Mouse (Mus musculus): ENCODE data around the gene Afdn. TPM values are rescaled to one million over a fixed set of nuclear protein-coding genes. Genes with fewer than 3 reads are reported as not detected.
"Not testable (repeated sequence)": the region's sequence is repeated elsewhere in the genome, so short reads cannot be mapped to it uniquely, and the experiment has no call there.

The Afdn gene
- polyA plus RNA-seq, 1 experiment from 2014 or later = 141 TPM

DNA sequence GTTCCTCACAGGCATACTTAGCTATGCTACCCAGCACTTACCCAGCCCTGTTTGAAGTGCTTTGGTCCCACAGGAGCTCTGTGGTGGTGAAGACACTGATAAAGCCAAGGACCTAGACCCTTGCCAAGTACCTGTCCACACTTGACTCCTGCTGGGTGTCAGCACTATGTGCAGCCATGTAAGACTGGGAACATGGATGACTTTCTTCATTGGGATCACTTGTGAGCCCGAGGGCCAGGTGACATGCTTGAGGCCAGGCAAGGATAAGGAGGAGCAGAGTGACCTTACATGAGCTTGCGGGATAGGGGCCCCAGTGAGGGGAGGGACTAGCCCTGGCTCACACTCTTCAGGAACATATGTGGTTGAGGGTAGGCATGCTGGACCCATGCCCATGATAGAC is 178.9 kb downstream of the Afdn start:
- not testable (repeated sequence) for ATAC-seq (replicated peaks; ENCODE audit: low FRiP score); DNase-seq (ENCODE audit: low spot score); H3K4me2 ChIP-seq (ENCODE audit: low read depth, low read length, severe bottlenecking); H3K4me3 ChIP-seq (ENCODE audit: low read depth, low read length); H3K27me3 ChIP-seq (ENCODE audit: control insufficient read depth, insufficient read depth, low read length); H3K9me3 ChIP-seq (ENCODE audit: control insufficient read depth, low read length); H3K9ac ChIP-seq (ENCODE audit: low read length); H3K4me1 ChIP-seq (replicated peaks; ENCODE audit: control insufficient read depth, insufficient read depth, low read length); H3K27ac ChIP-seq (ENCODE audit: low read depth, low read length); H3K36me3 ChIP-seq (ENCODE audit: control insufficient read depth, insufficient read depth, low read length)
- 86% methylated on average over 2 of the region's 2 CpGs for WGBS

DNA sequence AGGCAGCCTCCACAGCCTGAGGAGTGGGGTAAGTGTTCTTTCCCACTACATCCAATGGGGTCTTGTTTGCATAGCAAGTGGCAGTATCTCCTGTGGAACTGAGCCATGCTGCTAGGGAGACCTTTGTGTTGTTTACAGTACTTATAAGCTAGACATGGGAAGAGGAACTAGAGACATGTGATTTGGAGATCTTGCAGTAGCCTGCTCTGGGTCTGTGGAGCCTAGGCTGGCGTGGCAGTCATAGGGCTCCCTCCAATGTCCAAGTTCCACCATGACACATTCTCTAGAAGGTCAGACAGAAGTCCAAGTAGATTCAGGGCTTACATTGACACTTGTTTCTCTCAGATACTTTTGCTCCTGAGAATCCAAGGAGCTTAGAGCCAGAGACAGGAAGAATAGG is 180.1 kb downstream of the Afdn start:
- Histone ChIP-seq H3K4me1 (replicated peaks; ENCODE audit: control insufficient read depth, insufficient read depth, low read length) (no peaks in the 10 kb centered on the region), H3K4me3 (ENCODE audit: low read depth, low read length) (no peak overlapping the region), H3K9ac (ENCODE audit: low read length) (no peak overlapping the region), H3K27ac (ENCODE audit: low read depth, low read length) (no peak overlapping the region), H3K27me3 (ENCODE audit: control insufficient read depth, insufficient read depth, low read length) (no peaks in the 10 kb centered on the region), H3K9me3 (ENCODE audit: control insufficient read depth, low read length) (no peaks in the 10 kb centered on the region), H3K36me3 (ENCODE audit: control insufficient read depth, insufficient read depth, low read length) (no peaks in the 10 kb centered on the region), H3K4me2 (ENCODE audit: low read depth, low read length, severe bottlenecking) (no peak overlapping the region)
- no peak for DNase-seq (ENCODE audit: low spot score)
- WGBS = 73% methylated on average over 1 of the region's 1 CpGs
- ATAC-seq (replicated peaks; ENCODE audit: low FRiP score) = no peak

DNA sequence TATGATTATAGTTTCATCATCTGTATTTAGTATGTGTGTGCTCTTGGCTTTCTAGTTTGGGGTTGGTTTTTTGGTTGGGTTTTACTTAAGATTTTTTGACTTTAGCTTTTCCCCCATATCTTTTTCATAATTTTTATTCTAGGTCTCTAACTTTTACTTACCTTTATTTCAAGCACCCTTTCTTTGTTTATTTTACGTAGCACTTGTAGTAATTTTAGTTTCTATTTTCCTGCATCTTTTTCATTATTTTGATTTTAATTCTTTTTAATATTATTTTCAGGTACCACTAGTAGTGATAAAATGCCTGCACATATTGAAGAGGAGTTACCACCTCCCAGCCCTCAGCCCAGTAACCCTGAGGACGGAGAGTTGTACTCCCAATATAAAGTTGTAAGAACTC is 187.7 kb downstream of the Afdn start, which contains the start of gene Gm7168:
Gm7168 (plus strand) TSS at position 301 of the 400 bp plus-strand sequence.
- not testable (repeated sequence) for H3K36me3 ChIP-seq (ENCODE audit: control insufficient read depth, insufficient read depth, low read length); H3K27ac ChIP-seq (ENCODE audit: low read depth, low read length); DNase-seq (ENCODE audit: low spot score); H3K4me2 ChIP-seq (ENCODE audit: low read depth, low read length, severe bottlenecking); H3K27me3 ChIP-seq (ENCODE audit: control insufficient read depth, insufficient read depth, low read length); H3K9ac ChIP-seq (ENCODE audit: low read length); H3K4me1 ChIP-seq (replicated peaks; ENCODE audit: control insufficient read depth, insufficient read depth, low read length); ATAC-seq (replicated peaks; ENCODE audit: low FRiP score); H3K9me3 ChIP-seq (ENCODE audit: control insufficient read depth, low read length); H3K4me3 ChIP-seq (ENCODE audit: low read depth, low read length)
- WGBS = 100% methylated on average over 1 of the region's 2 CpGs

DNA sequence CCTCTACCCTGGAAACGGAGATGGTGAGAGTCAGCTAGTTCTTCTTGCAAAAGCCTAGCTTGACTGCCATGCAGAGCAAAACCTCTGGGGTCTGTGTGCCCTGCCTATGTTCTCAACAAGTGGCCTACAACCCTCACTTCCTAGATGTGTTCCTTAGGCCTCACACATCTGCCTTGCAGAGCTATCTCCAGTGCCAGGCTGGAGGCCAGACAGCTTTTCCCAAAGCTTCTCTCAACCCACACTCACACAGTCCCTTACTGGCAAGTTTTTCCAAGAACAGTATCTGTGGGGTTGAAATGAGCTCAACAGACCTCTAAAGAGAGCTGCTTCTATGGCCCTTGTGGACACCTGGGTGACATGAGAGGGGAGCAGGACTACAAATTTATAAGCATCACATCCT is 191.2 kb downstream of the Afdn start:
- H3K9me3 ChIP-seq (ENCODE audit: control insufficient read depth, low read length); H3K36me3 ChIP-seq (ENCODE audit: control insufficient read depth, insufficient read depth, low read length); DNase-seq (ENCODE audit: low spot score); H3K27me3 ChIP-seq (ENCODE audit: control insufficient read depth, insufficient read depth, low read length); H3K27ac ChIP-seq (ENCODE audit: low read depth, low read length); H3K9ac ChIP-seq (ENCODE audit: low read length); ATAC-seq (replicated peaks; ENCODE audit: low FRiP score); H3K4me3 ChIP-seq (ENCODE audit: low read depth, low read length); H3K4me1 ChIP-seq (replicated peaks; ENCODE audit: control insufficient read depth, insufficient read depth, low read length); H3K4me2 ChIP-seq (ENCODE audit: low read depth, low read length, severe bottlenecking): not testable (repeated sequence)
- WGBS = 90% methylated on average over 1 of the region's 1 CpGs

Other genes starting within 250 kb of the Afdn start
- gene Tcte2, start 1.3 kb downstream of the Afdn start, polyA plus RNA-seq (2014; fragmentation: Nextera tagmentation; extraction: Ambion mirVana) = 11.5 and 11.6 TPM in 2 replicates
- not detected in 2 replicates for gene Gm7168, start 187.8 kb downstream of the Afdn start, polyA plus RNA-seq (2014; fragmentation: Nextera tagmentation; extraction: Ambion mirVana)
- gene Gm7356, start 243.2 kb downstream of the Afdn start, polyA plus RNA-seq (2014; fragmentation: Nextera tagmentation; extraction: Ambion mirVana) = not detected in 2 replicates